Mouse (Mus musculus) intestine, embryonic 14.5 days (tissue): ENCODE data around the gene Gm19684. TPM values are rescaled to one million over a fixed set of nuclear protein-coding genes. Genes with fewer than 3 reads are reported as not detected.
"Not testable (repeated sequence)": the region's sequence is repeated elsewhere in the genome, so short reads cannot be mapped to it uniquely, and the experiment has no call there.

Source experiments
- ATAC-seq: fragments of 200-750 bp; cut with Nextera tagmentation; replicated peaks from 2 replicates; pipeline ENCODE4 v1.8.0; 2017; ENCODE audit warnings: low read depth, moderate number of reproducible peaks, moderate TSS enrichment, moderate library complexity; ENCODE audit not compliant: low FRiP score, low TSS enrichment
- DNase-seq: peaks from one replicate; pipeline ENCODE4 v3.0.0-alpha.2; 2018; ENCODE audit warnings: low spot score
- H3K27ac ChIP-seq: fragments of 300-500 bp; sonication (generic); 2 replicates; pipeline ENCODE4 v1.5.1; 2014; ENCODE audit warnings: low read depth, mild to moderate bottlenecking, control low read depth
- H3K27me3 ChIP-seq: fragments of 300-500 bp; sonication (generic); replicated peaks from 2 replicates; pipeline ENCODE4 v1.6.1; 2014; ENCODE audit warnings: low read length, control low read depth; ENCODE audit not compliant: control insufficient read depth, insufficient read depth
- H3K36me3 ChIP-seq: fragments of 300-500 bp; sonication (generic); 2 replicates; pipeline ENCODE4 v1.6.1; 2014; ENCODE audit warnings: low read length, control low read depth; ENCODE audit not compliant: control insufficient read depth, insufficient read depth
- H3K4me1 ChIP-seq: fragments of 300-500 bp; sonication (generic); replicated peaks from 2 replicates; pipeline ENCODE4 v1.6.1; 2014; ENCODE audit warnings: low read length, control low read depth, mixed read lengths; ENCODE audit not compliant: control insufficient read depth, insufficient read depth
- H3K4me2 ChIP-seq: fragments of 300-500 bp; sonication (generic); 2 replicates; pipeline ENCODE4 v1.6.1; 2014; ENCODE audit warnings: low read length
- H3K4me3 ChIP-seq: fragments of 300-500 bp; sonication (generic); 2 replicates; pipeline ENCODE4 v1.5.1; 2014; ENCODE audit warnings: low read depth, low read length, control low read depth, mixed read lengths
- H3K9ac ChIP-seq: fragments of 300-500 bp; sonication (generic); 2 replicates; pipeline ENCODE4 v1.6.1; 2014; ENCODE audit warnings: mild to moderate bottlenecking, low read length
- H3K9me3 ChIP-seq: fragments of 300-500 bp; sonication (generic); 2 replicates; pipeline ENCODE4 v1.6.1; 2016; ENCODE audit warnings: low read length, control low read depth; ENCODE audit not compliant: control insufficient read depth
- WGBS: fragments of 180-500 bp; shearing (Covaris S2); extraction: QIAGEN DNeasy Blood & Tissue Kit; methylation state at CpG from one replicate; pipeline ENCODE4 v1.1.7; 2014; 5-methylcytosine and 5-hydroxymethylcytosine counted together
- polyA plus RNA-seq: library from polyadenylated mRNA; unstranded; fragments of >200 nt; fragmentation: Nextera tagmentation; extraction: Ambion mirVana; gene quantifications from 2 replicates; pipeline ENCODE4 v1.2.1, GENCODE M21; 2014

The Gm19684 gene
- polyA plus RNA-seq = not detected in 2 replicates

DNA sequence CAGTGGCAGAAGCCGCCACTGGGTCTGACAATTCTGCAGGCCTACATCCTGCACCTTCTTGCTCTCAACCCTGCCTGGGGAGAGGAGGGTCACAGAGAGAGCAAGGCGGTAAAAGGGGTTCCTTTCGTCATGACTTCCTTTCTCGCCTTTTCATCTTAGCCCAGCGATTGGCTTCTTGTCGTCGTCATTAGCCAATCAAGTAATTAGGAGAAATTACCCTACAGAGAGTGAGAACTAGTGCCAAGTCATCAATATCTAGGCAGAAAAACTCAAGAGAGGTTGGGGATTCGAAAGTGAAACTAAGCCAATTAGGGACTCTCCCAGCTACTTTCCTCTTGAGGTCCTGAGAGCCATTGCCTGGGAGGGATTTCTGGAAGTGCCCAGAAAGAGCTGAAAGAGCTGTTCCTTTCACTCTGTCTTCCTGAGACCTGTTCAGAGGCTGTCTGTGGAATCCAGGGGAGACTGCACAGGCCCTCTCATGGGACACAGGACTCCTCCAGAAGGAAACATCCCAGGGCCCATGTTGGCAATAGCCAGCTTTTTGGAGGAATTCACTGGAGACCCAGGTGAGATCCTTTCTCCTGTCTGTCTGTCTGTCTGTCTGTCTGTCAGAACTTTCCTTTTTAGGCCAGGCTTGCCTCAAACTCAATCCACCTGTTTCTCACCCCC is at the start of gene Gm19684:
Gene Gm19684, plus strand, starts transcription at position 327 of the 669 bp plus-strand sequence.
- H3K9ac ChIP-seq, H3K27ac ChIP-seq, H3K9me3 ChIP-seq, DNase-seq, H3K4me1 ChIP-seq, H3K4me3 ChIP-seq, H3K36me3 ChIP-seq: not testable (repeated sequence)
- Histone ChIP-seq H3K4me2 (peak within 1 kb of the TSS; percentile 38), H3K27me3 (peaks cover 21% of the 10 kb centered on the region)
- WGBS = 4% methylated on average over 8 of the region's 8 CpGs
- peak; percentile 60; the same call in 1 of the 2 replicates for ATAC-seq

- ATAC-seq, H3K9me3 ChIP-seq, H3K9ac ChIP-seq, H3K4me3 ChIP-seq, H3K36me3 ChIP-seq, H3K4me2 ChIP-seq, H3K27ac ChIP-seq, H3K4me1 ChIP-seq: not testable (repeated sequence)
- peaks cover 16% of the 10 kb centered on the region for H3K27me3 ChIP-seq
- peak; percentile 32 for DNase-seq
Measured at GRCm38 (mm10) chr17:36081901-36082300, 39.6 kb upstream of the Gm19684 start.

DNA sequence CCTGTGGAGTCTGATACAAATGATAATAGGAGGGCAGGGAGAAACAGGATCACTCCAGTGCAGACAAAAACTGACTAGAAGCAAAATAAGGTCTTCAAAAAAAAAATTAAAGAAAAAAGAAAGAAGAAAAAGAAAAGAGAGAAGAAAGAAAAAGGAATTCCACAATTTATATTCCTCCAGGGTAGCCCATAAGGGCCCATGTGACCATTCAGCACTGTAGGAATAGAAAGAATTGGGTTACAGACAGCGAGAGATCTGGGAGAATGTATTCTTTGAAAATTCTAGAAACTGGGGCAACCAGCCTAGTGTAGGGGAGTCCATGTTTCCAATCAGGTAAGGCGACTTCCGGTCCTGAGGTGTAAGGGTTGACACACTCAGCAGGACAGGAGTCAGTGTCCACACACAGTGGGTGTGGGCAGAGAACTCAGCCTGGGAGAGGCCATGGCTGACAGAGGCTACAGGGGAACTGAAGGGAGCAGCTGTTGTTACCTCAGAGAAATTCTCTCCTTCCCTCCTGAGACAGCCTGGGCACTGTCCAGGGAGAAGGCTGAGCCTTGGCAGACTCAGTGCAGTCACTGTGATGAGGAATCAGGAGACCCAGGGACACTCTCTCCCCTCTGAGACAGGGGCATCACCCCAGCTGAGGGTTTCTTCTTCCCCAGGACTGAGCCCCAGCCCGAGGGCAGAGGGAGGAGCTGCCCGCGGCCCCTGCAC is 38.8 kb upstream of the Gm19684 start:
- H3K27ac ChIP-seq, H3K36me3 ChIP-seq, H3K4me1 ChIP-seq, ATAC-seq, H3K9ac ChIP-seq, H3K9me3 ChIP-seq: not testable (repeated sequence)
- 68% methylated on average over 3 of the region's 6 CpGs for WGBS
- H3K27me3 ChIP-seq = peaks cover 16% of the 10 kb centered on the region
- DNase-seq = peak; percentile 51
- H3K4me2 ChIP-seq = peak overlapping the region; percentile 93
- H3K4me3 ChIP-seq = peak overlapping the region; percentile 51

GRCm38 (mm10) chr17:36083266-36083869 is 38.1 kb upstream of the Gm19684 start:
- no peaks in the 10 kb centered on the region for H3K4me1 ChIP-seq
- peak overlapping the region; percentile 51 for H3K4me3 ChIP-seq
- H3K4me2 ChIP-seq = peak overlapping the region; percentile 93
- DNase-seq = peak; percentile 80
- ATAC-seq = peak; percentile 76
- WGBS = under 1% methylated on average over 46 of the region's 46 CpGs
- H3K27ac ChIP-seq = no peak overlapping the region
- peaks cover 16% of the 10 kb centered on the region for H3K27me3 ChIP-seq
- no peaks in the 10 kb centered on the region for H3K36me3 ChIP-seq
- peak overlapping the region; percentile 22 for H3K9ac ChIP-seq
- no peaks in the 10 kb centered on the region for H3K9me3 ChIP-seq

DNA sequence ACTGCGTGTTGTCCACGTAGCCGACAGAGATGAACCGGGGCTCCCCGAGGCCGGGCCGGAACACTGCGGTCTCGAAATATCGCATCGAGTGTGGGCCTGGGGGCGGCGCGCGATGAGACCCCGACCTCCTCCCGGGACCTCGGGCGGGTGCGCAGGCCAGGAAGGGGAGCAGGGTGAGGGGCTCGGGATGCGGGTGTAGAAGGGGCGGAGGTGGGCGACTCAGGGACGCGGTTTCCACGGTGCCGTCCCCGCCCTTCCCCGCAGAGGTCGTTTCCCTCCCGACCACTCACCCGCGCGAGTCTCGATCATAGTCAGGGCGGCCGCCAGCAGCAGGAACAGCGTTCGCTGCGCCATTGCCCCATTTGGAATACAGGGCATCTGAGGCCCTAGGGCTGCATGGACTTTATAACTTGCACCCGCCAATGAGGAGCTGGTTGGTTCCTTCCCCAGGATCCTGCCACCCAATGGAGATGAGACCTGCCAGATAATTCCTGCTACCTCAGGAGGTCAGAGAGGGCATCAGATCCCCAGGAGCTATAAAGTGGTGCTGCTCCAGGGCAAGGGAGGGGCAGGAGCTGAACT is 37.5 kb upstream of the Gm19684 start:
- Histone ChIP-seq H3K9ac (peak overlapping the region; percentile 22), H3K27ac (no peak overlapping the region), H3K36me3 (no peaks in the 10 kb centered on the region), H3K4me3 (peak overlapping the region; percentile 51), H3K4me1 (no peaks in the 10 kb centered on the region), H3K9me3 (no peaks in the 10 kb centered on the region), H3K27me3 (peaks cover 16% of the 10 kb centered on the region), H3K4me2 (peak overlapping the region; percentile 93)
- under 1% methylated on average over 41 of the region's 42 CpGs for WGBS
- ATAC-seq = peak; percentile 47; the same call in 1 of the 2 replicates
- peak; percentile 68 for DNase-seq

- H3K27ac ChIP-seq, H3K9ac ChIP-seq, ATAC-seq, H3K4me3 ChIP-seq, H3K36me3 ChIP-seq, H3K9me3 ChIP-seq, H3K4me1 ChIP-seq, H3K4me2 ChIP-seq: not testable (repeated sequence)
- DNase-seq = peak; percentile 16
- H3K27me3 ChIP-seq = peaks cover 16% of the 10 kb centered on the region
- 63% methylated on average over 1 of the region's 1 CpGs for WGBS
Measured at GRCm38 (mm10) chr17:36085976-36086375, 35.5 kb upstream of the Gm19684 start.

DNA sequence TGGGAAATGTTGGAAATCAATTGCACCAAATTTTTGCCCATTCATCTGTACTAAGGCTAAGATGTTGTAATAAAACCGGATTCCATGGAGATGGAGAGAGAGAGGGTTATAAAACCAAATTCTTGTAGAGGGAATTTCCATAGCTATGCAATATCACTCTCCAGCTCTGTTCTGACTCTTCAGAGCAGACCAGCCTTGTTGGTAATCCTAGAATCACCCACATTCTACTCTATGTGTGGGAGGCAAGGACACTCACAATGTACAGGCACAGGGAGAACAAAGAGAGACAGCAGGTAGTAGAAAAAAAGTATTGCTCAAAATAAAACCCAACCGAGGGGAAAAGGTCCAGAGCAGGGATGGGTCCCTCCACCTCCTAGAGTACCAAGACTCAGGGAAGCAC is 29.5 kb upstream of the Gm19684 start:
- no CpG with 5 or more reads among the region's 2 CpGs for WGBS
- not testable (repeated sequence) for H3K27ac ChIP-seq, DNase-seq, H3K27me3 ChIP-seq, H3K9me3 ChIP-seq, H3K36me3 ChIP-seq, H3K4me1 ChIP-seq, ATAC-seq, H3K9ac ChIP-seq, H3K4me2 ChIP-seq, H3K4me3 ChIP-seq

DNA sequence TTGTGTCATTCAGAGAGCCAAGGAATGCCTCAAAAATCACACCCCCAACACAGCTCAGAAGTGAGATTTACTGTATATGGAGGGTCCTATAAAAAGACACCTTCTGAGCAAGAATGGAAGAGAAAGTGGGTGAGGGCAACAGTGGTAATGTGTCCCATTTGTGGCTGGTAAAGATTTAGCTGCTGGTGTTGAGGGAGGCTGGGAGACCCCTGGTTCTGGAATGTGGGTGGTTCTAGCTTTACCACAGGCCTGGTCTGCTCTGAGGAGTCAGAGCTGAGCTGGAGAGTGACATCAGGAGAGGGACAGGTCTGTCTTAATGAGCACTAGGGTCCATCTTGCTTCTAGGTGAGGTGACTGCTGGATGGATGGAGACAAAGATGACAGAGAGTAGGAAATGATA is 29.0 kb upstream of the Gm19684 start:
- not testable (repeated sequence) for DNase-seq, H3K27me3 ChIP-seq, H3K4me2 ChIP-seq, ATAC-seq, H3K9ac ChIP-seq, H3K4me1 ChIP-seq, H3K36me3 ChIP-seq, H3K9me3 ChIP-seq, H3K4me3 ChIP-seq, H3K27ac ChIP-seq
